Mouse (Mus musculus): ENCODE results near the gene Nprl3.

GRCm38 (mm10) chr11:32219287-32219686, 48.2 kb downstream of the Nprl3 start:
- no peak for TF ChIP-seq POLR2A (IDR thresholded peaks at IDR 0.05; ENCODE audit: control insufficient read depth, extremely low read depth, insufficient read depth, low read length, poor library complexity)
- no peak for TF ChIP-seq CTCF (IDR thresholded peaks at IDR 0.05; ENCODE audit: borderline replicate concordance, control insufficient read depth, extremely low read depth, insufficient read depth, low read length, poor library complexity)

Data from thymus, adult 2 months (tissue).